Mouse (Mus musculus) ES-Bruce4 (cell line): ENCODE data around the gene Csnk1g2. TPM values are rescaled to one million over a fixed set of nuclear protein-coding genes. Genes with fewer than 3 reads are reported as not detected.
"Not testable (repeated sequence)": the region's sequence is repeated elsewhere in the genome, so short reads cannot be mapped to it uniquely, and the experiment has no call there.

Experiments
- H3K27ac ChIP-seq: 2 replicates; pipeline ENCODE4 v1.5.1; 2012; ENCODE audit warnings: low read length, inconsistent platforms; ENCODE audit not compliant: insufficient read depth
- H3K27me3 ChIP-seq: 2 replicates; pipeline ENCODE4 v1.6.1; 2012; ENCODE audit warnings: mild to moderate bottlenecking, low read length, inconsistent platforms; ENCODE audit not compliant: control insufficient read depth, poor library complexity, insufficient read depth, severe bottlenecking
- H3K36me3 ChIP-seq: 2 replicates; pipeline ENCODE4 v1.6.1; 2012; ENCODE audit warnings: inconsistent platforms, mild to moderate bottlenecking, low read length, moderate library complexity; ENCODE audit not compliant: control insufficient read depth, poor library complexity, insufficient read depth, severe bottlenecking
- H3K4me1 ChIP-seq: one replicate; pipeline ENCODE4 v1.8.1; 2011; ENCODE audit warnings: low read length; ENCODE audit not compliant: control insufficient read depth, insufficient read depth
- H3K4me3 ChIP-seq: 2 replicates; pipeline ENCODE4 v1.5.1; 2011; ENCODE audit warnings: low read depth, mild to moderate bottlenecking, low read length
- H3K9ac ChIP-seq: 2 replicates; pipeline ENCODE4 v1.6.1; 2012; ENCODE audit warnings: low read depth, mild to moderate bottlenecking, inconsistent platforms; ENCODE audit not compliant: poor library complexity, severe bottlenecking
- H3K9me3 ChIP-seq: replicated peaks from 2 replicates; pipeline ENCODE4 v1.6.1; 2012; ENCODE audit warnings: mild to moderate bottlenecking, low read length, inconsistent platforms; ENCODE audit not compliant: control insufficient read depth, poor library complexity, insufficient read depth, severe bottlenecking
- CTCF ChIP-seq: IDR thresholded peaks from one replicate; pipeline ENCODE4 v1.8.1; 2011; ENCODE audit warnings: low read depth, low read length
- EP300 ChIP-seq: IDR thresholded peaks from 2 replicates; pipeline ENCODE4 v1.6.1; 2011; ENCODE audit warnings: low read depth, low read length; ENCODE audit not compliant: insufficient read depth
- POLR2A ChIP-seq: IDR thresholded peaks from one replicate; pipeline ENCODE4 v1.8.1; 2011; ENCODE audit warnings: low read length; ENCODE audit not compliant: insufficient read depth
- polyA plus RNA-seq: library from polyadenylated mRNA; stranded (reverse); fragments of >200 nt; gene quantifications from 2 replicates; pipeline ENCODE4 v1.2.4, GENCODE M21; 2011; ENCODE audit warnings: low read depth; ENCODE audit not compliant: missing spikeins, insufficient read depth, insufficient read length

Csnk1g2 gene
- polyA plus RNA-seq, 1 experiment: 82.7 TPM

- no peaks in the 10 kb centered on the region for H3K4me1 ChIP-seq
- H3K27ac ChIP-seq: no peak overlapping the region
- no peak overlapping the region for H3K9ac ChIP-seq
- H3K36me3 ChIP-seq: no peaks in the 10 kb centered on the region
- H3K27me3 ChIP-seq: no peaks in the 10 kb centered on the region
- H3K4me3 ChIP-seq: no peak overlapping the region
- TF ChIP-seq CTCF (no peak), POLR2A (no peak), EP300 (no peak)
- no peaks in the 10 kb centered on the region for H3K9me3 ChIP-seq
Observed at GRCm38 (mm10) chr10:80627685-80628084, 5.0 kb downstream of the Csnk1g2 start.

DNA sequence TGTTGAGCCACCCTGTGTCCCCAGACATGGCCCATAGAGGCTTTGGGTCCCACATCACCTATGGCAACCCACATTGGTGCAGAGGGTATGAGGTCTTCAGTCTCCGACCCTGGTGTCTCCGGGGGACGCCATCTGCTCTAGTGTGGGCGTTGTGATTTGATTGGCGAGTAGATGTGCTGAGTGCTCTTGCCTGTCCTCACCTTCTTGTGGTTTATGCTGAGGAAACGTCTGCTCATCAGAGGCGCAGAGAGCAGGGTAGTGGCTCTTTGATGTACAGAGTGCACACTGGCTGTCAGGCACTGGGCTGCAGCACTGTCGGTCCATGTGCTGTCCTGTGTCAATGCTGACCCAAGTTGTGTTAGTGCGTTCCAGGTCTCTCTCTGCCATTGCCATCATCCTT lies 6.3 kb downstream of the Csnk1g2 start:
- H3K9me3 ChIP-seq: no peaks in the 10 kb centered on the region
- H3K36me3 ChIP-seq: no peaks in the 10 kb centered on the region; the same call in 1 of the 2 replicates
- H3K9ac ChIP-seq: no peak overlapping the region
- no peaks in the 10 kb centered on the region for H3K27me3 ChIP-seq
- no peak for TF ChIP-seq CTCF
- no peak for TF ChIP-seq EP300
- no peak for TF ChIP-seq POLR2A
- no peak overlapping the region for H3K27ac ChIP-seq
- H3K4me1 ChIP-seq: no peaks in the 10 kb centered on the region
- no peak overlapping the region for H3K4me3 ChIP-seq

DNA sequence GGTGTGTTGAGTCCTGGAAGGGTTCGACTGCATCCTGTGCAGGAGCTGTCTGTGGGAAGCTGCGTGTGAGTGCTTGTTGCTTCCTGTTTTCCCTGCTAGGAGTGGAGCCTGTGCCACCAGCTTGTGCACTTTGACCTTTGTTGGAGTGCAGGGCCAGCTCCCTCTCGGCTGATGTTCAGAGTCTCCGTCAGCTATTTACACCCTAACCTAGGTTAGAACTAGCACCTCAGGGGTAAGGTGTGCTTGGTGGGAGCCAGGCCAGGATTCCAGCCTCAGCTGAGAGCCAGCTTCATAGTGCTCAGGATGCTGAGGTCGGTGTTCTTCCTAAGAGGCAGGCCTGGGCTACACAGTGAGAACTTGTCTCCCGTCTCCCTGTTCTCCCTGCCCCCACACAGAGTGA lies 12.7 kb downstream of the Csnk1g2 start:
- Histone ChIP-seq H3K4me1 (no peaks in the 10 kb centered on the region), H3K27me3 (no peaks in the 10 kb centered on the region), H3K9me3 (no peaks in the 10 kb centered on the region), H3K9ac (no peak overlapping the region), H3K36me3 (peaks cover 19% of the 10 kb centered on the region), H3K27ac (no peak overlapping the region), H3K4me3 (no peak overlapping the region)
- TF ChIP-seq POLR2A: no peak
- TF ChIP-seq EP300: no peak
- no peak for TF ChIP-seq CTCF

- Histone ChIP-seq H3K36me3 (peaks cover 21% of the 10 kb centered on the region), H3K27me3 (no peaks in the 10 kb centered on the region), H3K9me3 (no peaks in the 10 kb centered on the region), H3K4me1 (no peaks in the 10 kb centered on the region), H3K4me3 (no peak overlapping the region), H3K27ac (no peak overlapping the region), H3K9ac (no peak overlapping the region)
- TF ChIP-seq CTCF: no peak
- no peak for TF ChIP-seq POLR2A
- no peak for TF ChIP-seq EP300
Observed at GRCm38 (mm10) chr10:80646936-80647335, 24.3 kb downstream of the Csnk1g2 start.

DNA sequence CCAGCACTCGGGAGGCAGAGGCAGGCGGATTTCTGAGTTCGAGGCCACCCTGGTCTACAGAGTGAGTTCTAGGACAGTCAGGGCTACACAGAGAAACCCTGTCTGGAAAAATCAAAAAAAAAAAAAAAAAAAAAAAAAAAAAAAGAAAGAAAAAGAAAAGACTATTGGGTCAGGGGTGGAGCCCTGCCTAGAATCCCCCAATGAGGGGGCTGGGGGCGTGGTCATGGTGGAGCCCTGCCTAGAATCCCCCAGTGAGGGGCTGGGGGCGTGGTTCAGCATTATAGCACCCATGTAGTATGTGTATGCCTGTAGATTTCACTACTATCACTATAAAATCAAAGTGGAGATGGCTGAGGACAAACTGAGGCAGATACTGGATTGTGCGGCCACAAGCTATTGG lies 27.3 kb downstream of the Csnk1g2 start:
- H3K27ac ChIP-seq, H3K9ac ChIP-seq, H3K27me3 ChIP-seq, H3K4me1 ChIP-seq, H3K9me3 ChIP-seq, H3K36me3 ChIP-seq, H3K4me3 ChIP-seq: not testable (repeated sequence)

DNA sequence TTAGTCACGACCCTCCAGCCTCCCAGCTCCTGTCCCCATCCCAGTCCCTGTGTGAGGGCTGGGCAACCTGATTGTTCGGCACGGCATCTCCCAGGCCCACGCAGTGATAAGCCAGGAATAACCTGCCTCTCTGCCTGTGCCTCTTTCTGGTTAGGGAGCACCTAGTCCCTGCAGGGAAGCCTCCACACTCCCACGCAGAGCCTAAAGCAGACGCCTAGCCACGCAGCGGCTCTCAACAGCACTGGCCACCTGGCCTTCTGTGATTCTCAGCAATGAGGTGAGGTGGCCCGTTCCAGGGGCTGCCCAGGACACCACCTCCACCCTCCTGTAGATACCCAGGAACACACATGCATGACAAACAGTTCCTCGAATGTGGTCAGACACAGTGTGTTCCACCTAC lies 27.8 kb downstream of the Csnk1g2 start:
- Histone ChIP-seq H3K4me1 (peaks cover 4% of the 10 kb centered on the region), H3K27ac (no peak overlapping the region), H3K36me3 (no peaks in the 10 kb centered on the region; the same call in 1 of the 2 replicates), H3K9ac (no peak overlapping the region), H3K9me3 (no peaks in the 10 kb centered on the region), H3K27me3 (no peaks in the 10 kb centered on the region), H3K4me3 (no peak overlapping the region)
- no peak for TF ChIP-seq EP300
